Mouse (Mus musculus) erythroblast, embryonic 14.5 days (primary cell): ENCODE results near the gene Gadl1. TPM values are rescaled to one million over a fixed set of nuclear protein-coding genes. Genes with fewer than 3 reads are reported as not detected.

Experiments
- H3K27me3 ChIP-seq: 2 replicates; pipeline ENCODE4 v1.6.1; 2012; ENCODE audit warnings: inconsistent platforms; ENCODE audit not compliant: control insufficient read depth
- H3K36me3 ChIP-seq: 2 replicates; pipeline ENCODE4 v1.6.1; 2012; ENCODE audit warnings: mild to moderate bottlenecking, inconsistent platforms; ENCODE audit not compliant: control insufficient read depth
- H3K4me1 ChIP-seq: 2 replicates; pipeline ENCODE4 v1.6.1; 2012; ENCODE audit warnings: inconsistent platforms; ENCODE audit not compliant: control insufficient read depth
- H3K4me3 ChIP-seq: replicated peaks from 2 replicates; pipeline ENCODE3; 2012; ENCODE audit warnings: moderate library complexity, mild to moderate bottlenecking, inconsistent platforms
- H3K9me3 ChIP-seq: 2 replicates; pipeline ENCODE4 v1.6.1; 2012; ENCODE audit warnings: low read length, inconsistent platforms, mixed read lengths; ENCODE audit not compliant: control insufficient read depth
- GATA1 ChIP-seq: IDR thresholded peaks from 2 replicates; pipeline ENCODE4 v1.6.1; 2012; ENCODE audit warnings: low read length, inconsistent platforms, mixed read lengths
- TAL1 ChIP-seq: IDR thresholded peaks from 3 replicates; pipeline ENCODE4 v1.6.1; 2012; ENCODE audit warnings: low read length, inconsistent platforms, mixed read lengths
- polyA plus RNA-seq: library from polyadenylated mRNA; stranded (reverse); fragments of >175 nt; gene quantifications from 2 replicates; pipeline ENCODE4 v1.2.3, GENCODE M21; 2012

Gadl1 gene
- polyA plus RNA-seq, 1 experiment = not detected

DNA sequence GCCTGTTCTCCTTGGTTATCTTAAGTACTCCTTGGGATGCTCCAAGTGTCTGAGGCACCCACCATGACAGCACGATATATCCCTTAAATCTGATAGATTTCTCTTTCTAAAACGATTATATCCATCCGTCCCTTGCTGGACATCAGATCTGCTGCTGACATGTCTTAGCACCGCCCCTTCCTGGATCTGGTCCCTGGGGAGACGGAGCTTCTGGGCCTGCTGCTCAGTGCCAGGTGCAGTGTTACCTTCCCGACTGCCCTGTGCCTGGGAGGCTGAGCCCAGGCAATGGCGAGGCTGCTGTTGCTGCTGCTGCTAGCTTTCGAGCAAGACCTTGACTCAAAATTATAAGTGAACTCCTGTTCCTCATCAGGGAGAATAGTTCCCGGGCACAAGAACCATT is 190.8 kb downstream of the Gadl1 start:
- H3K9me3 ChIP-seq = no peaks in the 10 kb centered on the region

DNA sequence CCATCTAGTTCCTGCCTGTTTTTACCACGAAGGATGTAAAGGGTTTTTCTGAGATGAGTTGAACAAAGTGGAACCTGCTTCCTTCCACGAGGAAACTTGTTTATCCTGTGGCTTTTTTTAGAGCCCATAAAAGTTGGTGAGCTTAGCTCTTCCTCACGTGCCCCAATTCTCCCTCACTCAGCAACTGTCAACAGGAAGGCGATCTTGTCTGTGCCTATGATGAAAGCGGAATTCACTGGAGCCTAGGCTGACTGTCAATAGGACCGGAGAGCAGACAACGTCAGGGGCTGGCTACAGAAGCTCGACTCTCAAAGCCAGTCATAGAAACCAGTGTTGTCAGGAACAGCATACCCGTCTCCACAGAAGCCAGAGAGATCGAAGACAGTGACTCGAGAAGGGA is 192.6 kb downstream of the Gadl1 start:
- peaks cover 2% of the 10 kb centered on the region for H3K36me3 ChIP-seq
- no peaks in the 10 kb centered on the region for H3K9me3 ChIP-seq
- TF ChIP-seq GATA1 (no peak), TAL1 (no peak)
- H3K27me3 ChIP-seq = no peaks in the 10 kb centered on the region
- no peaks in the 10 kb centered on the region for H3K4me1 ChIP-seq
- H3K4me3 ChIP-seq = no peak overlapping the region

More for the DNA sequence above, 190.8 kb downstream of the Gadl1 start:
- no peaks in the 10 kb centered on the region for H3K27me3 ChIP-seq
- TF ChIP-seq GATA1 = no peak
- TF ChIP-seq TAL1 = no peak
- peaks cover 3% of the 10 kb centered on the region; the same call in 1 of the 2 replicates for H3K4me1 ChIP-seq
- no peak overlapping the region for H3K4me3 ChIP-seq
- H3K36me3 ChIP-seq = peaks cover 2% of the 10 kb centered on the region

DNA sequence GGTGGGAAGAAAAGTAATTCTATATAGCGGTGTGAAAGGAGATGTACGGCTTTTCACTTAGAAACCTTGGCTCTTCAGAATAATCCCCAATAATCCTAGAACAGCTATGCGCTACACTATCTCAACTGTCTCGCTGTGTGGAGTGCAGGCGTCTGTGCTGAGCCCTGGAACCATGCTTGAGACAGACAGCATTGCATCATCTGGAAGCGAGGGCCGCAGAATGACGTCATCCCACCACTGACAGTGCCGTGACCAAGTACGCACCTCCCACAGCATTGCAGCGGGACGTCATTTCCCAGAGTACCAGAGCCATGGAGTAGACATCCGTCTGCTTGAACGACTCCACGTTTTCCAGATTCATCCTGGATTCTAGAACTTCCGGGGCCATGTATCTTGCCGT is 195.5 kb downstream of the Gadl1 start:
- no peaks in the 10 kb centered on the region for H3K9me3 ChIP-seq
- no peaks in the 10 kb centered on the region for H3K27me3 ChIP-seq
- no peaks in the 10 kb centered on the region; the same call in 1 of the 2 replicates for H3K4me1 ChIP-seq
- H3K36me3 ChIP-seq = peaks cover 7% of the 10 kb centered on the region
- H3K4me3 ChIP-seq = no peak overlapping the region
- TF ChIP-seq GATA1 (no peak), TAL1 (no peak)

DNA sequence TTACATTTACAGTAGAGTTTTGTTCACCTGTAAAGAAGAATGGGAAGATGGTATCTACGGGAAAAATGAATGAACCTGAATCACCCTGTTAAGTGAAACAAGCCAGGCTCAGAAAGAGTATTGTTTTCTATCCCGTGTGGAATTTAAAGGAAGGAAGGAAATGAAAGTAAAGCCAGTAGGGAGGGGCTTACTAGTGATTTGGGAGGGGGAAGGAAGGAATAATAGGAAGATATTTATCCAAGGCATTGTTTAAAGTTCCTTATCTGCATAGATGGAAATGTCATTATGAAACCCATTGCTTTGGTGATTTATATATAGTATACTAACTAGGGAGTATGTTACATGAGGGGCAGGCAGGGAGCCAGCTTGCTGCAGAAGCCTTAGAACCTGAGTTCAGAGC is 199.5 kb downstream of the Gadl1 start:
- Histone ChIP-seq H3K9me3 (no peaks in the 10 kb centered on the region), H3K27me3 (no peaks in the 10 kb centered on the region), H3K36me3 (peaks cover 10% of the 10 kb centered on the region), H3K4me3 (no peak overlapping the region), H3K4me1 (peaks cover 19% of the 10 kb centered on the region)
- TF ChIP-seq GATA1 (no peak), TAL1 (no peak)

DNA sequence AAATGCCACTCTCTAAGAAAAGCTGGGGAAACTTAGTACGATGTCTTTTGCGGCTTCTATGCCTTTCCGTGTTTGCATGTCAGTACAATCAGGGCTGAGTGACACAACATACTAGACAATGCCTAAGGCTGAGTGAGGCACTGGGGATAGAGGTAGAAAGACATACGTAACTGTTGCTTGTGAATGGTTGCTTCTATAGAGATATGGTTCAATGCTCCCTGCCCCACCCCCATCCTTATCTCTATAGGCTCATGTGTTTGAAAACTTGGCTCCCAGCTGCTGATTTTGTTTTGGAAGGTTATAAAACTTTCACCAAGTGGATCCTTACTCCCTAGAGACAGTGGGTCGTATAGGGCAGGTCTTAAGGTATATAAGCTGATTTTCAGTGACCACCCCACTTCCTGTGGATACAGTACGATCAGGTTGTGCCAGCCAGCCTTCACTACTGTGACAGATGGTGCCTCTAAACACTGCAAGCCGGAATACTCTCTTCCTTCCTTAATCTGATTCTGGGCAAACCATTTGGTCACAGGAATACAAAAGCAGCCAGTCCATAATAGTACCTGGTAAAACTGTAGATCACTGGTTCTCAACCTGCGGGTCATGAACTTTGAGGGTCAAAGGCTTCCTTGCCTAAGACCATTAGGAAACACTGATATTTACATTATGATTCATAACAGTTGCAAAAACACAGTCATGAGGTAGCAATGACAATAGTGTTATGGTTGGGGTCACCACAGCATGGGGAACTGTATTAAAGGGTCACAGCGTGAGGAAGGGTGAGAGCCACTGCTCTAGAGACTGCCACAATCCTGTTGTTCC is 202.1 kb downstream of the Gadl1 start:
- no peak overlapping the region for H3K4me3 ChIP-seq
- no peaks in the 10 kb centered on the region for H3K9me3 ChIP-seq
- peaks cover 19% of the 10 kb centered on the region for H3K4me1 ChIP-seq
- H3K36me3 ChIP-seq = peaks cover 8% of the 10 kb centered on the region
- TF ChIP-seq GATA1 = no peak
- TF ChIP-seq TAL1 = no peak
- no peaks in the 10 kb centered on the region for H3K27me3 ChIP-seq

DNA sequence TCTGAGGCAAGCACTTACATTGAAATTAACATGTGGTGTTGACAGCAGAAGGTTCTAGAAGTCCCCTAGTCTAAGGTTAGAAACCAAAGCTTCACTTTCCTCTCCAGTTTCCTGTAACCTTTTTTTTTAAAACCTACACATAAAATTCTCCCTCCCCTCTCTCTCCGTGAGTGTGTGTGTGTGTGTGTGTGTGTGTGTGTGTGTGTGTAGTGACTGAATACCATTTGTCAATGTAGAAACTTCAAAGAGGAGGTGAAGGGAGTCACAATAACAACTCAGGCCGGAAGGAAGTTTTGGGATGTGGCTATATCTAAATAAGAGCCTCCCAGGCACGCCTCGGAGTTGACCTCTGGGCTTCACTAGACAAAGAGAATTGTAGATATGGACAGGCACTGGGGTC is 205.1 kb downstream of the Gadl1 start:
- H3K4me1 ChIP-seq = peaks cover 19% of the 10 kb centered on the region
- peaks cover 8% of the 10 kb centered on the region for H3K36me3 ChIP-seq
- H3K4me3 ChIP-seq = no peak overlapping the region
- no peaks in the 10 kb centered on the region for H3K27me3 ChIP-seq
- TF ChIP-seq TAL1 (no peak), GATA1 (no peak)
- H3K9me3 ChIP-seq = no peaks in the 10 kb centered on the region

DNA sequence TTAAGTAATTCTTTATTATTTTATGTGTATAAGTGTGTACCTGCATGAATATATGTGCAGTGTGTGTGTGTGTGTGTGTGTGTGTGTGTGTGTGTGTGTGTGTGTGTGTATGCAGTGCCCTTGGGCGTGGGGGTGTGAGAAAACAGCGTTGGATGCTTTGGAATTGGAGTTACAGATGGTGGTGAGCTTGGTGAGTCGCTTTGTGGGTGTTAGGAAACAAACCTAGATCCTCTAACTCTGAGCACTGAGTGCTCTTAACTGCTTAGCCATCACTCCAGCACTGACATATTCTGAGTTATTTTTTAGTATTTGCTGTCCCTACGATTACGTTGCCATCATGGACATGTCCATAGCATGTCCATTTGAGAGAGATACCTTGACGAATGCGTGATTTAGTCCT is 206.6 kb downstream of the Gadl1 start:
- H3K4me1 ChIP-seq = peaks cover 14% of the 10 kb centered on the region
- no peaks in the 10 kb centered on the region for H3K9me3 ChIP-seq
- no peaks in the 10 kb centered on the region for H3K27me3 ChIP-seq
- TF ChIP-seq TAL1 (no peak), GATA1 (no peak)
- no peaks in the 10 kb centered on the region; the same call in 1 of the 2 replicates for H3K36me3 ChIP-seq
- H3K4me3 ChIP-seq = no peak overlapping the region

DNA sequence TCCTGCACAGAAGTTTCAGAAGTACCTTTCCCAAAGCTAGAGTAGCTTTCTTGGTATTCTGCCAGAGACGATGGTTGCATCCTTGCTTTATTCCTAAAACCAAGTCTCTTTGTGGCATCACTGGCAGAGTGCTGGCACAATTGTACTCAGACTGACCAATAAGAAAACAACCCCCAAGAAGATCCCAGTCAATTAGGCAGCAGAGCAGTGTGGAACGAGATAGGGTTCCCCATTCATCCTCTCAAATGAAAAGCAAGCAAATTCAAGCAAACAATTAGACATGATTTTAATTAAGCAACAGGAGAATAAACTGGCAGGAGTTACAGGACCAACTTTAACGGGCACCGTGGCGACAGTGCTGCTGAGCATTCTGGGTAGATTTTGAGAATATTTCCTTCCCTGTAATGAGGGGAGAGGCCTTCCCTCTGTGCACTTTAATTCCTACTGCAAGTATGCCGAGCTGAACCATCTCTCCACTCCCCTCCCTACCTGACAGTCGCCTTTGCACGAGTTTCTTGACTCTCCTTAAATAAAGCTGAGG is 209.1 kb downstream of the Gadl1 start:
- no peaks in the 10 kb centered on the region; the same call in 1 of the 2 replicates for H3K36me3 ChIP-seq
- no peak overlapping the region for H3K4me3 ChIP-seq
- H3K4me1 ChIP-seq = no peaks in the 10 kb centered on the region; the same call in 1 of the 2 replicates
- H3K27me3 ChIP-seq = no peaks in the 10 kb centered on the region
- H3K9me3 ChIP-seq = no peaks in the 10 kb centered on the region
- no peak for TF ChIP-seq GATA1
- TF ChIP-seq TAL1 = no peak

DNA sequence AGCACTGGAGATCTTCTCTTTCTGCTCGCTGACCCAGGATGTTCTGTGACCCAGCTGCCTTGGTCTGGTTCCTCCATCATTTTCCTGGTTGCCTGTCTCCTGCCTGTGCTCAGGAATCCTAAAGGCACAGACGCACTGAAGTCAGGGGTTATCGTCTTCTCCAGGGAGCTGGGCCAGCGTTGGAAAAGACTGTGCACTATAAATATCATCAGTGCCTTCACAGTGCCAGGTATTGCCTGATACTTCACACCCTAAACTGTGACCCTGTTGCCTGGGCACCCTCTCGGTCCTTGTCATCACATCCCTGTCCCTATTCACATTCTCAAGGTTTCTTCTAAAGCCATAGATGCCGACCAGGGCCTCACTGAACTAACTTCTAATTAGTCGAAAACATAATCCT is 210.7 kb downstream of the Gadl1 start:
- no peaks in the 10 kb centered on the region; the same call in 1 of the 2 replicates for H3K4me1 ChIP-seq
- no peaks in the 10 kb centered on the region for H3K27me3 ChIP-seq
- TF ChIP-seq TAL1 (no peak), GATA1 (no peak)
- H3K4me3 ChIP-seq = no peak overlapping the region
- H3K9me3 ChIP-seq = no peaks in the 10 kb centered on the region
- no peaks in the 10 kb centered on the region; the same call in 1 of the 2 replicates for H3K36me3 ChIP-seq
